Mouse (Mus musculus) kidney, embryonic 15.5 days (tissue): ENCODE data around the gene Lbx2. TPM values are rescaled to one million over a fixed set of nuclear protein-coding genes. Genes with fewer than 3 reads are reported as not detected.

Source experiments
- ATAC-seq: fragments of 200-750 bp; cut with Nextera tagmentation; replicated peaks from 2 replicates; pipeline ENCODE4 v1.8.0; 2017; ENCODE audit warnings: moderate TSS enrichment; ENCODE audit not compliant: low FRiP score
- H3K27ac ChIP-seq: fragments of 300-500 bp; sonication (generic); 2 replicates; pipeline ENCODE4 v1.5.1; 2015; ENCODE audit warnings: mild to moderate bottlenecking, inconsistent platforms
- H3K27me3 ChIP-seq: fragments of 300-500 bp; sonication (generic); 2 replicates; pipeline ENCODE4 v1.6.1; 2015; ENCODE audit warnings: inconsistent platforms
- H3K36me3 ChIP-seq: fragments of 300-500 bp; sonication (generic); 2 replicates; pipeline ENCODE4 v1.6.1; 2015; ENCODE audit warnings: inconsistent platforms
- H3K4me1 ChIP-seq: fragments of 300-500 bp; sonication (generic); 2 replicates; pipeline ENCODE4 v1.6.1; 2015; ENCODE audit warnings: inconsistent platforms
- H3K4me2 ChIP-seq: fragments of 300-500 bp; sonication (generic); 2 replicates; pipeline ENCODE4 v1.6.1; 2015; ENCODE audit warnings: moderate library complexity, mild to moderate bottlenecking, inconsistent platforms
- H3K4me3 ChIP-seq: fragments of 300-500 bp; sonication (generic); replicated peaks from 2 replicates; pipeline ENCODE4 v1.5.1; 2015; ENCODE audit warnings: mild to moderate bottlenecking, inconsistent platforms
- H3K9ac ChIP-seq: fragments of 300-500 bp; sonication (generic); 2 replicates; pipeline ENCODE4 v1.6.1; 2015; ENCODE audit warnings: mild to moderate bottlenecking, inconsistent platforms
- H3K9me3 ChIP-seq: fragments of 300-500 bp; sonication (generic); replicated peaks from 2 replicates; pipeline ENCODE4 v1.6.1; 2016; ENCODE audit warnings: inconsistent platforms
- WGBS: fragments of 180-500 bp; shearing (Covaris S2); methylation state at CpG from one replicate; pipeline ENCODE4 v1.1.7; 2015; ENCODE audit warnings: mixed read lengths; 5-methylcytosine and 5-hydroxymethylcytosine counted together
- polyA plus RNA-seq: library from polyadenylated mRNA; unstranded; fragments of >200 nt; fragmentation: Nextera tagmentation; extraction: Ambion mirVana; gene quantifications from 2 replicates; pipeline ENCODE4 v1.2.1, GENCODE M21; 2015

The Lbx2 gene
- polyA plus RNA-seq, 1 experiment from 2014 or later, result 7.5 TPM

GRCm38 (mm10) chr6:83077630-83078323 lies 8.4 kb upstream of the Lbx2 start, which contains the start of gene Pcgf1:
Gene Pcgf1 (plus strand): TSS chr6:83077869.
- peaks cover 29% of the 10 kb centered on the region for H3K36me3 ChIP-seq
- peak within 1 kb of the TSS; percentile 68 for H3K4me3 ChIP-seq
- no peaks in the 10 kb centered on the region for H3K9me3 ChIP-seq
- H3K4me1 ChIP-seq, result peaks cover 28% of the 10 kb centered on the region
- peak within 1 kb of the TSS; percentile 77 for H3K9ac ChIP-seq
- peak; percentile 76 for ATAC-seq
- H3K27me3 ChIP-seq, result peaks cover 48% of the 10 kb centered on the region
- H3K27ac ChIP-seq, result peak within 1 kb of the TSS; percentile 92
- WGBS, result under 1% methylated on average over 53 of the region's 54 CpGs
- H3K4me2 ChIP-seq, result peak within 1 kb of the TSS; percentile 98

- H3K27ac ChIP-seq, result peak overlapping the region; percentile 92
- peaks cover 29% of the 10 kb centered on the region for H3K36me3 ChIP-seq
- H3K4me2 ChIP-seq, result peak overlapping the region; percentile 98
- peak overlapping the region; percentile 77 for H3K9ac ChIP-seq
- no peaks in the 10 kb centered on the region for H3K9me3 ChIP-seq
- WGBS, result under 1% methylated on average over 46 of the region's 46 CpGs
- H3K4me3 ChIP-seq, result peak overlapping the region; percentile 68
- peaks cover 48% of the 10 kb centered on the region for H3K27me3 ChIP-seq
- peaks cover 34% of the 10 kb centered on the region for H3K4me1 ChIP-seq
- peak; percentile 92 for ATAC-seq
These were observed 7.8 kb upstream of the Lbx2 start for GRCm38 (mm10) chr6:83078324-83078858.

GRCm38 (mm10) chr6:83080210-83080609 lies 6.0 kb upstream of the Lbx2 start:
- no peak for ATAC-seq
- no peak overlapping the region for H3K4me3 ChIP-seq
- no peak overlapping the region for H3K4me2 ChIP-seq
- peaks cover 29% of the 10 kb centered on the region for H3K36me3 ChIP-seq
- no peak overlapping the region for H3K9ac ChIP-seq
- peaks cover 47% of the 10 kb centered on the region for H3K27me3 ChIP-seq
- no peak overlapping the region for H3K27ac ChIP-seq
- WGBS, result 95% methylated on average over 5 of the region's 5 CpGs
- H3K9me3 ChIP-seq, result no peaks in the 10 kb centered on the region
- peaks cover 52% of the 10 kb centered on the region for H3K4me1 ChIP-seq

DNA sequence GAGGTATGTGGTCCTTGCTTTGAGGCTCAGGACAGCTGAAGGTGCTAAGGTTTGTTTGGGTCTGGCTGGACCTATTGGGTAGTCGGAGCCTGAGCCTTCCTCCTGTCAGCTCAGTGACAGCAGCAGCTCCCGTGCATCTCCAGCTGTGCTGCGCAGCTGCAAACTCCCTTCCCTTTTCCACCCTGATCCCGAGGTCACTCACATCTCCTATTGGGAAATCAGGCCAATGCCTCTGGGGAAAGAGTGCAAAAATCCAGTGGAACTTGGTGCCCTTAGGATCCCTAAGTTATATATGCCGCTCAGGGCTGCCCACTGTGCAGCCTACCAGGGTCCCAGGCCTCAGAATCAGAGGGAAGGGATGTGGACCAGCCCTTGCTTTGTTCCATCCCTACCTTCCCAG lies 2.7 kb upstream of the Lbx2 start:
- Histone ChIP-seq H3K4me3 (no peak overlapping the region), H3K9me3 (no peaks in the 10 kb centered on the region), H3K4me2 (peak overlapping the region; percentile 33; the same call in 1 of the 2 replicates), H3K9ac (no peak overlapping the region), H3K36me3 (peaks cover 29% of the 10 kb centered on the region), H3K4me1 (peaks cover 79% of the 10 kb centered on the region), H3K27ac (peak overlapping the region; percentile 65), H3K27me3 (peaks cover 58% of the 10 kb centered on the region)
- 20% methylated on average over 5 of the region's 5 CpGs for WGBS
- no peak for ATAC-seq

DNA sequence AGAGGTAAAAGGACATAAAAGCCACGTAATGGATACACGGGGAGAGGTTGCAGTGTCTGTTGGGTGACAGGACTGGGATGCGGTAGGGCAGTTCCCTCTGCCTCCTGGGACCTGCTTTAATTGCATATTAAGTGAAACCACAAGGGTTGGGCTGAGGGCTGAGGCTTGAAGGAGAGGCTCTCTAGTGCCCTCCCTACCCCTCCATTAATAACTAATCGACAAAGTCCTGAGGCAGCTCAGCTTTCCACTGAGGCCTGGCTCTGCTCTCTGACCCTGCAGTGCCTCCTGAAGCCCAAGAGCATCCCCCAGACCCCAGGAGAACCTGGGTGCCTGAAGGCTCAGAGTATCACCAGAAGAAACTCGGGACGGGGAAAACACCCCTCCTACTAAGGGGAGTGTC lies 1.7 kb upstream of the Lbx2 start:
- Histone ChIP-seq H3K4me2 (peak overlapping the region; percentile 33), H3K9me3 (no peaks in the 10 kb centered on the region), H3K36me3 (peaks cover 29% of the 10 kb centered on the region), H3K4me1 (peaks cover 76% of the 10 kb centered on the region), H3K4me3 (no peak overlapping the region), H3K27me3 (peaks cover 66% of the 10 kb centered on the region), H3K9ac (no peak overlapping the region), H3K27ac (peak overlapping the region; percentile 65)
- peak; percentile 49 for ATAC-seq
- WGBS, result 8% methylated on average over 6 of the region's 6 CpGs

DNA sequence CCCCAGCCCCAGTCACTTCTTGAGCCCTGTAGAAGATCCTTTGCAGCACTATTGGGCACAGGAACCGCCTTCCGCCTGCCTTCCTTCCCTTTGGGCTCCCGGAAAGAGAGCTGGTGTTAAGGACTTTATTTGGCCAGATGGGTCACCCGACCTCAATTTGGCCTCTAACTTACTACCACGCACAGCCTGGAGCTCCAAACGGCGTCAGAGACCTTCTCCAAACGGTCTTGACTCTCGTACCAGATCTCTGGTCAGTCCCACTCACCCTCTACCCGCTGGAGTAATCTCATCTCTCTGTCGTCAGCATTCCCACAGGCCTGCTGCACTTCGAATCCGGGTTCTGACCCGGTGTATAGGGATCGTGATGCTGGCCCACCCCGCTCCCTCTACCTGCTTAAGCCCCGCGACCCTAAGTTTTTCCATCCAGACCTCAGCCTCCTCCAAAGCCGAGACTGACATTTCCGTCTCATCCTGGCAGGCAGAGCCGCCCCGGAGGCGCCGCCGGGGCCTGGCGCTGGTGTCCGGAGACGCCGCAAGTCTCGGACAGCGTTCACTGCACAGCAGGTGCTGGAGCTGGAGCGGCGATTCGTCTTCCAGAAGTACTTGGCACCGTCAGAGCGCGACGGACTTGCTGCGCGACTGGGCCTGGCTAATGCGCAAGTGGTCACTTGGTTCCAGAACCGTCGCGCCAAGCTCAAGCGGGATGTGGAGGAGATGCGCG lies 1.2 kb downstream of the Lbx2 start:
- peaks cover 70% of the 10 kb centered on the region for H3K4me1 ChIP-seq
- H3K27me3 ChIP-seq, result peaks cover 64% of the 10 kb centered on the region
- no peak for ATAC-seq
- peak overlapping the region; percentile 39 for H3K4me3 ChIP-seq
- WGBS, result 4% methylated on average over 47 of the region's 47 CpGs
- H3K9me3 ChIP-seq, result no peaks in the 10 kb centered on the region
- no peak overlapping the region for H3K27ac ChIP-seq
- H3K4me2 ChIP-seq, result peak overlapping the region; percentile 69
- peaks cover 2% of the 10 kb centered on the region for H3K36me3 ChIP-seq
- H3K9ac ChIP-seq, result 0 out of 2 replicates have a peak overlapping the region, but pooled peaks have one; percentile 18

GRCm38 (mm10) chr6:83087926-83088260 lies 1.7 kb downstream of the Lbx2 start:
- ATAC-seq, result no peak
- Histone ChIP-seq H3K27me3 (peaks cover 60% of the 10 kb centered on the region), H3K9me3 (no peaks in the 10 kb centered on the region), H3K36me3 (no peaks in the 10 kb centered on the region), H3K4me1 (peaks cover 69% of the 10 kb centered on the region), H3K4me2 (peak overlapping the region; percentile 69), H3K9ac (no peak overlapping the region), H3K4me3 (peak overlapping the region; percentile 39), H3K27ac (no peak overlapping the region)
- WGBS, result 15% methylated on average over 9 of the region's 9 CpGs

DNA sequence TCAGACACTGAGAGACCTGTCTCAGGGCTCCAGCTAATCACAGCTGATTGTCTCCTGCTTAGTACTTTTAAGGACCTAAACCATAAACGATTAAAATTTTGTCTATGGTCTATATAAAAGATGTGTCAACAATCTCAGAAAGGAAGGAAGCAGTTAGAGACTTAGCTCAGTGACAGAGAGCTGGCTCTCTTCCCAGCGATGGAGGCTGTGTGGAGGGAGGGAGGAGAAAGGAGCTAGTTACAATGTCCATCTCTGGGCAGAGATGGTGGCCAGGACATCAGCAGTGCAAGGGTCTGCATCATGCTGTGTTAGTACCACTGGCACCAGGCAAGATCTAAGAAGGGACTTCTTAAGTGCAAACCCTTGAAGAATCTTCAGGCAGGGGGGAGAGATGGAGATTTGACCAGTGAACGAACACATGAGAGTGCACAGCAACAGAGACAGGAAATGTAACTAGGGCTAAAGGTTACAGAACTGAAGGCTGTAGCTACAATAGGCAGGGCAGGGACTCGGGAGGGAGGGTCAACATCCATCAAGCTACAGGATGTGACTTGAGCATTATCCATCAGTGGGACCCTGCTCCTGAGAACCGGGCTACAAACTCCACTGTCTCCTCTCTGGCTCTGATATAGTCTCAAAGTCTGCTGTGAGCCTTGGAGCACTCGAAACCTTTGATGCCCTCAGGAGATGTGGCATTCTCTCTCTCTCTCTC lies 6.4 kb downstream of the Lbx2 start:
- Histone ChIP-seq H3K27ac (peak overlapping the region; percentile 52; the same call in 1 of the 2 replicates), H3K4me2 (no peak overlapping the region), H3K9ac (no peak overlapping the region), H3K27me3 (peaks cover 17% of the 10 kb centered on the region), H3K9me3 (no peaks in the 10 kb centered on the region), H3K4me3 (no peak overlapping the region), H3K36me3 (no peaks in the 10 kb centered on the region), H3K4me1 (peaks cover 25% of the 10 kb centered on the region)
- ATAC-seq, result no peak
- WGBS, result 25% methylated on average over 6 of the region's 6 CpGs

- no peaks in the 10 kb centered on the region for H3K9me3 ChIP-seq
- H3K4me3 ChIP-seq, result no peak overlapping the region
- H3K36me3 ChIP-seq, result no peaks in the 10 kb centered on the region
- WGBS, result 51% methylated on average over 6 of the region's 6 CpGs
- no peaks in the 10 kb centered on the region for H3K27me3 ChIP-seq
- ATAC-seq, result no peak
- H3K4me2 ChIP-seq, result no peak overlapping the region
- no peak overlapping the region for H3K9ac ChIP-seq
- peaks cover 17% of the 10 kb centered on the region for H3K4me1 ChIP-seq
- H3K27ac ChIP-seq, result no peak overlapping the region
These were observed 9.8 kb downstream of the Lbx2 start for GRCm38 (mm10) chr6:83095968-83096367.

- Histone ChIP-seq H3K4me3 (no peak overlapping the region), H3K9me3 (no peaks in the 10 kb centered on the region), H3K27me3 (no peaks in the 10 kb centered on the region), H3K27ac (peak overlapping the region; percentile 75; the same call in 1 of the 2 replicates), H3K4me2 (no peak overlapping the region), H3K36me3 (no peaks in the 10 kb centered on the region), H3K4me1 (peaks cover 26% of the 10 kb centered on the region), H3K9ac (no peak overlapping the region)
- ATAC-seq, result no peak
- 23% methylated on average over 2 of the region's 2 CpGs for WGBS
These were observed 12.2 kb downstream of the Lbx2 start for GRCm38 (mm10) chr6:83098411-83098810.

- Histone ChIP-seq H3K4me1 (peaks cover 27% of the 10 kb centered on the region), H3K9me3 (no peaks in the 10 kb centered on the region), H3K36me3 (peaks cover 9% of the 10 kb centered on the region), H3K9ac (peak within 1 kb of the TSS; percentile 79), H3K4me2 (peak within 1 kb of the TSS; percentile 97), H3K27ac (peak within 1 kb of the TSS; percentile 89), H3K4me3 (peak within 1 kb of the TSS; percentile 80), H3K27me3 (no peaks in the 10 kb centered on the region)
- ATAC-seq, result peak; percentile 84
- WGBS, result under 1% methylated on average over 25 of the region's 25 CpGs
These were observed 15.1 kb downstream of the Lbx2 start, which contains the start of the genes Ccdc142 and Gm42688 for GRCm38 (mm10) chr6:83101316-83101687. Gene Ccdc142 (plus strand): TSS chr6:83101601. Gene Gm42688 (plus strand): TSS chr6:83101617.
